Comparison of ENCODE assay signal across 9 mouse cellular contexts in the genomic region with DNA sequence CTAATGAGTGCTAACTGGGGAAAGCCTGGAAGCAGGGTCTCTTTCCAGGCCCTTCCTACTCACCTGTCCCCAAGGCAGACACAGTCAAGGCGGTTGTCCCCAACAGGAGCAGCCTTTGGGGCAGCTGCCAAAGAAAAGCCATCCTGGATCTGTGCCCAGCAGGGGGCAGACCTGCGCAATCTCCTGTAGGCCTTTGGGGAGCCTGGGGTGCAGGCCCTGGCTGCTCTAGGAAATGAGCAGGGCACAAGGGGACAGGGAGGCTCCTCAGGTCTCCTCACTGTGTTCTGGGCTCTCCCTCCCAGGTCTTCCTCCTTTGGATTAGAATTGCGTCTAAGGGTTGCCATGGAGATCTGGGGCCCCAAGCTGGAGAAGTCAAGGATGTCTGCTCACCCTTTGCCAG. TPM values are rescaled to one million over a fixed set of nuclear protein-coding genes. Genes with fewer than 3 reads are reported as not detected.
DNase-seq lines count a peak whose midpoint lies in the region; ATAC-seq and TF ChIP-seq lines count a peak whose summit lies in the region.
"Had no signal": no experiment of that assay in that cellular context is flagged by ENCODE, and none has a peak within 500 bp of the region (broad histone marks: within the 10 kb centered on the region; RNA-seq: fewer than 3 reads in every experiment).

No protein-coding gene starts in this region.

- no peaks in the 10 kb centered on the region for H3K9me3 ChIP-seq in forebrain, embryonic 10.5 days
- H3K9me3 ChIP-seq in forebrain, embryonic 16.5 days (ENCODE audit: control insufficient read depth, low read length), result no peaks in the 10 kb centered on the region

- H3K4me2 ChIP-seq in forebrain, embryonic 16.5 days (ENCODE audit: low read length), result no peak overlapping the region

- H3K4me1 ChIP-seq in forebrain, embryonic 10.5 days, result peaks cover 20% of the 10 kb centered on the region
- H3K4me1 ChIP-seq in forebrain, embryonic 16.5 days (replicated peaks; ENCODE audit: control insufficient read depth, insufficient read depth, low read length), result 0 out of 2 replicates have a peak, but pooled peaks cover 4% of the 10 kb centered on the region
- H3K4me1 ChIP-seq in testis, adult 2 months (ENCODE audit: control insufficient read depth, insufficient read depth, low read length), result peaks cover 6% of the 10 kb centered on the region

- intact Hi-C loops in left cerebral cortex, postnatal 10 days (cut with DNase I), result no loop called here

- no peak for TF ChIP-seq POLR2A in testis, adult 2 months (IDR thresholded peaks at IDR 0.05; ENCODE audit: control insufficient read depth, low read depth, low read length)

- H3K9ac ChIP-seq in forebrain, embryonic 16.5 days (replicated peaks; ENCODE audit: low read depth, low read length), result no peak overlapping the region

- H3K27me3 ChIP-seq in forebrain, embryonic 10.5 days (ENCODE audit: poor library complexity, severe bottlenecking), result peaks cover 38% of the 10 kb centered on the region
- no peaks in the 10 kb centered on the region; the same call in 1 of the 2 replicates for H3K27me3 ChIP-seq in forebrain, embryonic 16.5 days (replicated peaks; ENCODE audit: control insufficient read depth, insufficient read depth, low read length)
- H3K27me3 ChIP-seq in testis, adult 2 months (ENCODE audit: control insufficient read depth, insufficient read depth, low read length), result no peaks in the 10 kb centered on the region

- DNase-seq in forebrain, embryonic 10.5 days (ENCODE audit: extremely low spot score, low spot score), result no peak
- DNase-seq in testis, postnatal 14 days (ENCODE audit: low spot score), result no peak
- DNase-seq in lung, postnatal 10 days, result peak; percentile 36
- peak; percentile 61 for DNase-seq in thymus, postnatal 25 days
- no peak for DNase-seq in left cerebral cortex, postnatal 10 days (ENCODE audit: extremely low spot score in 1 of 2, low spot score in 2 of 2)
- no peak for DNase-seq in frontal cortex, postnatal 10 days (ENCODE audit: low spot score in 2 of 2)

- peak overlapping the region; percentile 51; the same call in 1 of the 2 replicates for H3K27ac ChIP-seq in forebrain, embryonic 10.5 days
- H3K27ac ChIP-seq in forebrain, embryonic 16.5 days (ENCODE audit: low read length), result no peak overlapping the region
- no peak overlapping the region for H3K27ac ChIP-seq in testis, adult 2 months (ENCODE audit: control insufficient read depth, insufficient read depth, low read depth, low read length)

- peak; percentile 36; the same call in 1 of the 2 replicates for TF ChIP-seq CTCF in testis, adult 2 months (IDR thresholded peaks at IDR 0.05; ENCODE audit: control insufficient read depth, insufficient read depth, insufficient replicate concordance, low read depth, low read length)

- no peak for ATAC-seq in forebrain, embryonic 16.5 days

- 31% methylated on average over 3 of the region's 3 CpGs for WGBS in forebrain, embryonic 10.5 days
- WGBS in forebrain, embryonic 16.5 days, result 27% methylated on average over 3 of the region's 3 CpGs

- H3K4me3 ChIP-seq in forebrain, embryonic 10.5 days, result no peak overlapping the region
- no peak overlapping the region for H3K4me3 ChIP-seq in forebrain, embryonic 16.5 days (replicated peaks; ENCODE audit: low read length)
- no peak overlapping the region for H3K4me3 ChIP-seq in testis, adult 2 months (ENCODE audit: control insufficient read depth, low read depth, low read length)

- no peaks in the 10 kb centered on the region for H3K36me3 ChIP-seq in forebrain, embryonic 10.5 days (replicated peaks)
- no peaks in the 10 kb centered on the region for H3K36me3 ChIP-seq in forebrain, embryonic 16.5 days (ENCODE audit: control insufficient read depth, insufficient read depth)
- no peaks in the 10 kb centered on the region for H3K36me3 ChIP-seq in testis, adult 2 months (ENCODE audit: control insufficient read depth, insufficient read depth, low read length)

RNA-seq across cellular contexts. Expression of gene Ldlrad2, which starts 7.4 kb away (rescaled TPM):
- polyA plus RNA-seq in forebrain, embryonic 10.5 days (2016; fragmentation: Nextera tagmentation; extraction: Ambion mirVana), result not detected in 2 replicates
- polyA plus RNA-seq in forebrain, embryonic 16.5 days (2015; fragmentation: Nextera tagmentation; extraction: Ambion mirVana), result not detected in 2 replicates
- polyA plus RNA-seq in testis, adult 2 months (2012; rRNA removed), result 0.86 TPM in 1 of 2 replicates, not detected in the other
- total RNA-seq in left cerebral cortex, postnatal 10 days (2021), result not detected
- polyA plus RNA-seq: C2C12 had no signal

RNA-seq across cellular contexts. Expression of gene Usp48, which starts 11.7 kb away (rescaled TPM):
- polyA plus RNA-seq in forebrain, embryonic 10.5 days (2016; fragmentation: Nextera tagmentation; extraction: Ambion mirVana), result 72.0 and 75.9 TPM in 2 replicates
- 80.1 and 82.6 TPM in 2 replicates for polyA plus RNA-seq in forebrain, embryonic 16.5 days (2015; fragmentation: Nextera tagmentation; extraction: Ambion mirVana)
- polyA plus RNA-seq in testis, adult 2 months (2012; rRNA removed), result 39.6 and 42.1 TPM in 2 replicates
- 100 to 1,000 TPM; 125 to 126 TPM for total RNA-seq in left cerebral cortex, postnatal 10 days (2021)

Comparison
In these comparisons a context has a peak if more than half of its experiments do, and no peak if none do; other contexts are left out.
1. DNase-seq: peak in lung, postnatal 10 days (single experiment) and thymus, postnatal 25 days (single experiment); none in forebrain, embryonic 10.5 days (single experiment), testis, postnatal 14 days (single experiment), left cerebral cortex, postnatal 10 days (0 of 2) and frontal cortex, postnatal 10 days (0 of 2).